Mouse (Mus musculus): Measurements from ENCODE around the gene Dcbld2.

The Dcbld2 gene

DNA sequence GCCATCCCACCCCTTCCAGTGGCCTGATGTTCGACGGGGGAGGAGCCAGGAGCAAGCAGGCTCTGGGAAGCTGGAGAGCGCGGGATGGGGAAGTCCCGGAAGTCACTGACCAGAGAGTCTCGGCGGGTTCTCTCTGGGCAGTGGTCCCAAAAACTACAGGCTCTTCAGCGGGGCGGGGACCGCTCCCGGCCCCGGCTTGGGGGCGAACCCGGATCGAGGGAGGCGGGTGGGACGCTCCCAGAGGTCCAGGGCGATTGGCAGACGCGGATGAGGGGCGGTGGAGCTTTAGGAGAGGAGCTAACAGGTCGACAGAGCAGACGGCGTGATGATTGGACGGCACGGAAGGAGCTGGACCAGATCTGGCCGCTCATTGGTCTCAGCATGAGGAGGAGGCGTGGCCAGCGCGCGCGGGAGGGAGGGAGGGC lies at the start of gene Dcbld2:
TSS of gene Dcbld2 (plus strand) at position 382 of the 425 bp plus-strand sequence.
- peak; percentile 36 for DNase-seq (ENCODE audit: extremely low read depth, low read depth, low spot score)

DNA sequence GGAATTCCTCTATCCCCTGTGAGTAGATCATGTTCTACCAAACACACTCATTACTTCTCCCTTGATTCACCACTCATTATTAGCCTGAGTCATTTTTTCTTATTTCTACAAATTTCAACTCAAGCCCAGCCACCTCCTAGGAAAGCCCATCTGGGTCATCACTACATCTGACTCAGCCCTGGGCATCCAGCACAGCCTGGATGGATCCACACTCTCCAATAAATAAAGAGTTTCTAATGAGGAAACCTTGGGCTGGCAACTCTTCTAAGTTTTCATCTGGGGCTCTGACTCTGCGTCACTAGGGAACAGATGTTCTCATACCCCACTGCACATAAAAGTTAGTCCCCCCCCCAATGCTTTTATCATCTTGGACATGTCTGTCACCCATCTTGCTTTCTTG lies 31.1 kb upstream of the Dcbld2 start:
- DNase-seq (ENCODE audit: extremely low read depth, low read depth, low spot score), result no peak

DNA sequence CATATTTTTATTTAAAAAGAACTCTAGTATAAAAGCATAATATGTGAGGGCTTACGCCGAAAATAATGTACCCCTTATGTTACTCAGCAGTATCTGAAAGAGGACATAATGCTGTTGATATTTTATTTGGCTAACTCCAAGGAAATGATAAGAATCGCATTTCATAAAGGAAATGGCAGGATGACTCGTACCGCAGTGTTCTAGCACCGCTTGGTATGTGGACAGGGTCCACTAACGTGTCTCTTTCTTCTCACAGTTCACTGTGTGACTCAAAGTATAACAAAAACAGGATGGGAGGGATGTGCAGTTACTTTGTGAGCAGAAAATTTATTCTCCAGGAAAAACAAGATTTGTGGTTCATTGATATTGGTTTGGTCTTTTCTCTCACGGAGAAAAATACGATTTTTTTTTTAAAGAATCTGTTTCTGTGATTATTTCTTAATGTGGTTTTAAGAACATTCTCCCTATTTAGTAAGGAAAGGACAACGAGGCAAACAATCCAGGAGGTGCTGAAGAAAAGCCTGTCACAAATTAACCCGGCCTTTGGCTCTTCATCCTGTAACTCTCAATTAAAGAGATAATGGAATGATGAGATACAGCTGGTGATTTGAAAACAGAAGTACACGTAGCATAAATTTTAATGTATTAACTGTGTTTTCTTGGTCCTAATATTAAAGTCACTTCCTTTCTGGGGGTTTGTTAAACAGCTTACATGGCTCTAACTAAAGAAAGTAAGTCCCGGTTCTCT lies 30.3 kb upstream of the Dcbld2 start:
- no peak for DNase-seq (ENCODE audit: extremely low read depth, low read depth, low spot score)

DNA sequence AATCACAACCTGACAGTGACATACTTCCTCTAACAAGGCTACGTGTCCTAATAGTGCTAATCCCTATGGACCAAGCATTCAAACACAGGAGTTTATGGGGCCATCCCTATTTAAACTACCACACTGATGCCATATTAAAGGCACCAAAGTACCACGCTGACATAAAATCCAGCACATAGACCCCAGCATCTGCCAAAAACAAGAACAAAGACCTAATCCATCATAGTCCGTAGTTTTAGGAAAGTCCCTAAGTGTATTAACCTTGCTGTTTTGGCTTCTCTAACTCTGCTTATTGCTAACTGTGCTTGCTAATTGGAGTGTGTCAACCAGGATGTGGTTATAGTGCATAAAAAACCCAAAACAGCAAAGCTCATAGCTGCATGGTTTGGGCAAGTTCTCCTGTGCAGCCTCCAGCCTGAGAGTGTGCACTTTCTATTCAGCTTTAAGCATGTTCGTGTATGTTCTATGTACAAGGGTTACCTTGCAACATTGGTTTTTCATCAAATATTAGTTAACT lies 21.9 kb upstream of the Dcbld2 start:
- DNase-seq (ENCODE audit: extremely low read depth, low read depth, low spot score), result no peak

DNA sequence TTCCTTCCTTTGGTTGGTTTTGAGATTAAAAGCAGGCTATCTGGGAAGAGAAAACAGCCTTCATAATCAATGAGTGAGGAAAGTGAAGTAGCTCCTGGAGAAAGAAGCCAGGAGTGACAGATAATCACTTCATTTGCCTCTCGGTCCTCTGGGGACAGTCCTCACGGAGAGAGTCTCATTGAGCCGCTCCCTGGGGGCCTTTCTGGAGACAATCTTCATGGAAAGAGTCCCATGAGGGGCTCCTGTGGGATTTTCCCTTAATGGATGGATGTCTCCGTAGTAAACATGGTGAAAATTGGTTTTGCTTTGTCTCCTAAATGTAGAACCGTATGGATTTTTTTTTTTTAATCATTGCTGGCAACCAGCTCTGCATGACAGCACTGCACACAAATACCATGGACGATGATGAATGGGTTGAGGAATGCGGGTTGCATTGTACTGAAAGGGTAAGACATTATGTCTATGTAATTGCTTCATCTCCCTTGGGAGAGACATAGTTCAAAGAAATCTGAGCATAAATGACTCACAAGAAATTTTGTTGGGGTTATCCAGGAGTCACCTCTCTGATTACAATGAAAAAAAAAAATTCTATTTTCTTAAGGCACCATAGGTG lies 19.0 kb upstream of the Dcbld2 start:
- DNase-seq (ENCODE audit: extremely low read depth, low read depth, low spot score), result no peak

DNA sequence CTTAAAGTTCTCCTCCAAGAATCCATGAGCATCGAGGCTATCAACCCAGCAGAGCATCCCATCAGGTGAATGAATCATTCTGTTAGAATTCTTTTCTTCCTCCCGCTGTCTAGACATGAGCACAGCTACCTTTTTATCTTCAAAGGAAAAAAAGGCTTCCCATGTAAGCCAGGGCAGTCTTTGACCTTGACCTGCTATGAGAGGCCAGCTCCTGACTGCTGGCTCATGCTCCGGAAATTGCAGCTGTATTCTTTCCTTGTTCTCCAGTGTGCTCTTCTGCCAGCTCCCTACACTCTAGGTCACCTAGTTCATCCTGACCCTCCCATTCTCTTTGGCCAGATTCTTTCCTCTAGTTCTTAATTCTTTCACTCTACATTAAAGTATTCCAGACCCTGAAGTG lies 15.2 kb upstream of the Dcbld2 start:
- DNase-seq (ENCODE audit: extremely low read depth, low read depth, low spot score), result no peak

DNA sequence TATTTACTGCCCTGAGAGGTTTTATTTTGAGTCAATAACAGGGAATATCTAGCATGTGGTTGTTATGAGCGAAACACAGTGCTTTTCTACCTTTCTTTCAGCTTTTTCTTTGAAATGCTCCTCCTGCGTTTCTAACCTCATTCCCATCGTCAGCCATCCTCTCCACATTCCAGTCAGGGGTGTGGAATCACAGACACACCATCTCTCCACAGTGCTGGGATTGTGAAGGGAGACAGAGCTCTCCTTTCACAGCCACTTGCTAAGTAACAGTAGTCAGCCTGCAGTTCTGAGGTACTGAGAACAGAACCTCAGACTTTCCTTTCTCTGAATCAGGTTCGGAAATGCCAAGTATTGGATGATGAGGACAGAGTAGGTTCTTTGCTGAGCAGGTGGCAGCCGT lies 14.1 kb upstream of the Dcbld2 start:
- no peak for DNase-seq (ENCODE audit: extremely low read depth, low read depth, low spot score)

DNA sequence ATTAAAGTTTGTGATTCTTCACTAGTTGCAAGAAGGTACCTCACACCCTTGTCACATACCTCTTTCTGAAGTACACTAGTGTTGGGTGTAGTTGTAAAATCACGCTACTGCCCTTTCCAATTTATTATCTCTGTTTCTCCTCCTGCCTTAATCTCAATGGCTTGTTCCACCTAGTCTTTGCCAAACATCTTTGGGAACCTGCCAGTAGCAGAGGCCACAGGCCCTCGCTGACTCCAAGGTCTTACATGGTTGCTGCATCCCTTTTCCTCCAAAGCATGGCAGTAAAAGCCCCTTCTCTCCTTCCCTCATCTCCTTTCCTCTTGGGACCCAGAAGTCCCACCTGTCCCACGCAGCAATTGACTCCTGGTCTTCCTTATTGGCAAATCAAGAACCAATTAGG lies 9.6 kb upstream of the Dcbld2 start:
- no peak for DNase-seq (ENCODE audit: extremely low read depth, low read depth, low spot score)

DNA sequence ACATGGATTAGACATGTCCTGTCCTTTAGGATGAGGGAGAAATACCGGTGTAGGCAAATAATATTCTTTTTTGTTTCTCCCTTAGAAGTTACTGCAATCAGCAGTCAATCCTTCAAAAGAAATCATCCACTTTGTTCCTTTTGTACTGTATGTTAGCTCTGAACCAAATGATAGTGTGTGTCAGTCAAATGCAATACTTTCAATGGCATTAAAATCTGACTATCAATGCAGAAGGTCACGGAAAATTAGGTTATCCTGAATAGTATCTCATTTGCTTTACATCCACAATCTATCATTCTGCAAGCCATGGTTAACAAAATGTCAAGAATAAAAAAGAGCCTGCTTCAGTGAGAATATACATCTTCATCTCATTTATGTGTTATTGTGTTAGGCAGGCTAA lies 7.2 kb upstream of the Dcbld2 start:
- DNase-seq (ENCODE audit: extremely low read depth, low read depth, low spot score), result no peak

DNA sequence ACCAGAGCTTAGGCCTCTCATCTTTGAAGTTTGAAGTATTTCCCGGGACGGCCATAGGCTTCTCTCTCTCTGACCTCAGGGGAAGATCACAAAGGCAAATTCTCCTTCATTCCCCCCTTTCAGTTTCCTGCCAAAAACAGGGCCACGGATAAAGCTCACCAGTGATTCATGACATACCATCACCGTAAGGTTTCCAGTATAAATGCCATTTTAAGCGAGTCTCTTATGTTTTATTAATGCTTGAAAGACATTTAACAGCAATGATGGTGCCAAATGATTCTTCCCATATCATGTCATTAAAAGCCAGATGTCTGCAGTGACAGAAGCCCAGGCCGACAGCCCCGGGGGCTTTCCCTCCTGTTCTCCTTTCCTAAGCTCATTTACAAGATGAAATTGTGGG lies 3.6 kb upstream of the Dcbld2 start:
- no peak for DNase-seq (ENCODE audit: extremely low read depth, low read depth, low spot score)

DNA sequence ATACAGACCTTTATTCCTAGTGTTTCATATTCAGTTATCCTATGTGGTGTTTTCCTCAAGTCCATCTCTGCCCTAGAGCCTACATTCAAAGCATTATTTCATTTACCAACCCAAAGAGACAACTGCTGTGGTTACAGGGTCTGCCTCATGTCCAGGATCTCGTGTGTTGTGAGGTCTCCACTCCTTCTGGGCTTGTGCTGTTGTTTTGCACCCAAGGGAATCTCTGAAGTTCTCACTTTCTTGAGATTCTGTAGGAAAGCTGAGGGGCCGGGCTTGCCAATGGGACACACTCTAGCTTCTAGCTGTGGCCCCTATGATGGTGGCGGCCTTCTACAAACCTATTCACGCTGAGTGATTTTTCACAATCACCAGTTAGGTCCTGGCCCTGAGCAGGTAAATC lies 3.0 kb upstream of the Dcbld2 start:
- no peak for DNase-seq (ENCODE audit: extremely low read depth, low read depth, low spot score)

DNA sequence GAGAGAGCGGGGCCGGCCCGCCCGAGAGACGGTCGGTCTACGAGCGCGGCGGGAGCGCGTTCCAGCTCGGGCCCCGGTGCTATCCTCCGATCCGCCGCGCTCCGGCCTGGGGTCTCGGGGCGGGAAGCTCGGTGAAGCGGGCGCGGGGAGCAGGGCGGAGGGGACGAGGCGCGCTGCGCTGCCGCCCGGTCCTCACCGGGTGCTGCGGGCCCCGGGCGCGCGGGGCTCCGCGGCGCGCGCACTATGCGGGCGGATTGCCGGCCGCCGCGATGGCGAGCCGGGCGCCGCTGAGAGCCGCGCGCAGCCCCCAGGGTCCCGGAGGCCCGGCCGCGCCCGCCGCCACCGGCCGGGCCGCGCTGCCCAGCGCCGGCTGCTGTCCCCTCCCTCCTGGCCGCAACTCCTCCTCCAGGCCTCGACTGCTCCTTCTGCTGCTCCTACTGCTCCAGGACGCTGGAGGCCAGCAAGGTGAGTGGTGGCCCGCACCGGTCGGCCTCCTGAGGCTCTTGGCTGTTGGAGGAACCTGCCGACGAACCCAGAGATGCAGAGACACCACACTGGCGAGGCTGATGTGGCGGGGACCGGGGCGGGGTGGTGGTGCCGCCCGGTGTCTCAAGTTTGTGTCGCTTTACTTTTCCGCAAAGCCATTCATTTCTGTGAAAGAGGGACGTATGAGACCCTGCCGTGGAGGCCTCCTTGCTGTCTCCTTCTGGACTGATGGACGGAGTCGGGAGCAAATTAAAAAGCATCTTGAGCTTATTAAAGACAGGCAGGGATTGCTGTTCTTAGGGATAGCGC lies 441 bp downstream of the Dcbld2 start:
- no peak for DNase-seq (ENCODE audit: extremely low read depth, low read depth, low spot score)

DNA sequence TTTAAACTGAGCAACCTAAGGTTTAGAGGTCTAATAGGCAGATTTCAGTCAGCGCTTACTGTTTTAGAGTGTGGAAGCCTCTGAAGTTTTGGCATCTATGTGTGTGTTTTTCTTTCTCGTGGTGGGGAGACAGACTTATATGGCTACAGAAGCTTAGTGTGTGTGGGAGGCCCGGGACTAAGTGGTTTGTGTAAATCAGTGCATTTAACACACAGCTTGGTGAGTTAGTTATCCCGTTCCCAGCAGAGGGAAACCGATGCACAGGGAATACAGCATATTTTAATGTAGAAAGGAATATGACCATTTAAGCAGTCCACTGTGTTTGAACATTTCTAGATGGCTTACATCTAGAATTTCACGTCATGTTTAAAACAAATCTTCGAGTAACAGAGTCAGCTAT lies 1.6 kb downstream of the Dcbld2 start:
- DNase-seq (ENCODE audit: extremely low read depth, low read depth, low spot score), result no peak

DNA sequence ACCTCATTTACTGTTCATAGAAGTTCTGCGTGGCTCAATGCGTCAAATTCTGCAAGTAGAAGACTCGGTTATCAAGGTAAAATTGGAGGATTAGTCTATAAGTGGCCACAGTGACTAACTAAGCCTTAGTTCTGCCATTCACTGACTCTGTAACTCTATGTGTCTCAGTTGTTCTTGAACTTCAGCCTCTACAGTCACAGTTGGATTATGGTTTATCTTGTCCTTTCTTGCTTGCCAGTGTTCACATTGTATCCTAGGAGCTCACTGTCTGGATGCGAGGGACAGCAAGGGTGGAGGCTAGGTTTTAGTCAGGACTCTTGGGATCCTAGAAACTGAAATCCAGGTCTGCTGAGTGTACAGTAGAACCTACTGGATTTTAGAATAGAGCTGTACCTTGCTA lies 6.6 kb downstream of the Dcbld2 start:
- DNase-seq (ENCODE audit: extremely low read depth, low read depth, low spot score), result no peak

DNA sequence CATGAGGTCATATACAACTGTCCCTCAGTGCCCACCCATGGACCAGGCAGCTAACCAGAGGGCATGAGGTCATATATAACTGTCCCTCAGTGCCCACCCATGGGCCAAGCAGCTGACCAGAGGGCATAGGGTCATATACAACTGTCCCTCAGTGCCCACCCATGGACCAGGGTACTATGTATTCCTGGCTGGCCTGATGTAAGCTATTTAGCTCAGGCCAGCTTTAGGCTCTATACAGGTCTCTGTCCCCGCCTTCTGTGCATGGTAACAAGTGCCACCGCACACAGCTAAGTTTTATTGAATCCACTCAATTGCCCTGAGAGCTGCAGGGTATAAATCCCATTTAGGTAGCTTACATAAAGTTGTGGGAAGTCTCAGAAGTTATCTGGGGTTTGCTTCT lies 7.3 kb downstream of the Dcbld2 start:
- DNase-seq (ENCODE audit: extremely low read depth, low read depth, low spot score), result no peak

DNA sequence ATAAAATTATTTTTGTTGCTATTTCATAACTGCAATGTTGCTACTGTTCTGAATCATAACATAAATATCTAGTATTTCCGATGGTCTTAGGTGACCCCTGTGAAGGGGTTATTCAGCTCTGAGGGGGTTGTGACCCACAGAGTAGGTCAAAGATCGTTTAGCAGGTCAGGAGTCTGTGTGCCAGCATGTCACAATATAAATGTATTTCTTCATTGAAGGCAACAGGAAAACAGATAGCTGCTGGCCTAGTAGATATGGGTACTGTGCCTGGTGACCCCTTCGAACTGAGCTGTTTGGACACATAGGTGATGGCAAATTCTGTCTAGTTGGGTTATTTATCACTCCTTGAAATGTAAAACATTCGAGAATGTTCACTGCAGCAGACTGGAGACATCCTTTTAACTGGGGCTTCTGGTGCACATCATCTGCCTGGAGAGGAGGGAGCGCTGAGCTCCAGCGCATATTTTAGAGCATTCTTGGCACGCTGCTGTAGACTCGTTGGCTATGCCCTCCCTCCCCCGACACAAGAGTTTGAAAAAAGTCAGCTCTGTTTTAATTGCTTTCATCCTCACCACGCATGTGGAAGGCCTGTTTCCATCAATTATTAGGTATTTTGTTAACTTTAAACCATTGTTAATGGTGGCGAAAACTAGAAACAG lies 13.6 kb downstream of the Dcbld2 start:
- DNase-seq (ENCODE audit: extremely low read depth, low read depth, low spot score), result no peak

DNA sequence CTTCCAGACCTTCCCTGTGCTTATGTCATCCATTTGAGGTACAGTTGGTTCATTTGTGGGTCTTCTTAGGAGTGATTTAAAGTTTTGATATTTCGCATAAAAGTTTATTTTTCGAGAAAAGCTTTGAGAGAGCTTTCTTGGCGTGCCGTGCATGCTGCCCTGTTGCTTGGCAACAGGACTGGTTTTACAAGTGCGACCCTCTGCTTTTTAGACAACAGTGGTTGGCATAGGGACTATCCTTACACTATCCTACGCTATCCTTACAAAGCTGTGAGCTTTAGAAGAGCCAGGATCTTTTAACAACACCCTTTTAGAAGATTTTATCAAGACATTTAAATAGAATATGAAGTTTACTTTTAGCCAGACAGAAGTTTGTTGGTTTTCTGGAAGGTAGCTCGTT lies 22.0 kb downstream of the Dcbld2 start:
- no peak for DNase-seq (ENCODE audit: extremely low read depth, low read depth, low spot score)

DNA sequence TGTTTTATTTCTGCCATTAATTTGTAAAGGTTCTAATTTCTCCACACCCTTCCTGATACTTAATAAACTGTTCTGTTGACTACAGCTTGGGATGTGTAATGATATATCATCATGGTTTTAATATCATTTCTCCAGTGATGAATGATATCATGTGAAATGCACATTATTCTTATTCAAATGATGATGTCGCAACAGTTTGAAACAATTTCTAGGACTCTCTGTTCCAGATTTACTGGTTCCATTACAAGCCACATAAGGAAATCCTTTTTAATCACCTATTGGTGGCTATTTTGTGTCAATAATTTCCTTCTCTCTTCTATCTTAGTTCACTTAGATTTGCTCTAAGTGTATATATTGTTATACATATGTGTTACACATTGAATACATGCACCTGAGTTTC lies 24.1 kb downstream of the Dcbld2 start:
- no peak for DNase-seq (ENCODE audit: extremely low read depth, low read depth, low spot score)

DNA sequence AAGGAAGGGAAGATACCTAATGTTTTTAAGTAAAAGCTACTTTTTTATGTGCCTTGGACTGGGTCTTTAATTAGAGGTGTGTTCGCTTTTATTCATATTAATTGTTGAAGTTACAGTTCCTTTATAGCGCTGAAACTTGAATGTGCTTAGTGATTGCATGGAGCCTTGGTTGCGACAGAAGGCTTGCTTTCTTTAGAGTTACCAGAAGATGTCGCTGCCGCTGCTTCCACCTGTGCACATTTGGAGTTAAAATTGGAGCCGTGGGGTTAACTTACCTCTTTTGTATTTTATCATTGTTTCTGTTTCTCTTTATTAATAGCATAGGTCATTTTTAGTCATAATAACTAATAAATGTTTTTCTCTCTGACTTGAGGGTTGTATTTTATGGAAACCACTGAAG lies 36.5 kb downstream of the Dcbld2 start:
- DNase-seq (ENCODE audit: extremely low read depth, low read depth, low spot score), result no peak

DNA sequence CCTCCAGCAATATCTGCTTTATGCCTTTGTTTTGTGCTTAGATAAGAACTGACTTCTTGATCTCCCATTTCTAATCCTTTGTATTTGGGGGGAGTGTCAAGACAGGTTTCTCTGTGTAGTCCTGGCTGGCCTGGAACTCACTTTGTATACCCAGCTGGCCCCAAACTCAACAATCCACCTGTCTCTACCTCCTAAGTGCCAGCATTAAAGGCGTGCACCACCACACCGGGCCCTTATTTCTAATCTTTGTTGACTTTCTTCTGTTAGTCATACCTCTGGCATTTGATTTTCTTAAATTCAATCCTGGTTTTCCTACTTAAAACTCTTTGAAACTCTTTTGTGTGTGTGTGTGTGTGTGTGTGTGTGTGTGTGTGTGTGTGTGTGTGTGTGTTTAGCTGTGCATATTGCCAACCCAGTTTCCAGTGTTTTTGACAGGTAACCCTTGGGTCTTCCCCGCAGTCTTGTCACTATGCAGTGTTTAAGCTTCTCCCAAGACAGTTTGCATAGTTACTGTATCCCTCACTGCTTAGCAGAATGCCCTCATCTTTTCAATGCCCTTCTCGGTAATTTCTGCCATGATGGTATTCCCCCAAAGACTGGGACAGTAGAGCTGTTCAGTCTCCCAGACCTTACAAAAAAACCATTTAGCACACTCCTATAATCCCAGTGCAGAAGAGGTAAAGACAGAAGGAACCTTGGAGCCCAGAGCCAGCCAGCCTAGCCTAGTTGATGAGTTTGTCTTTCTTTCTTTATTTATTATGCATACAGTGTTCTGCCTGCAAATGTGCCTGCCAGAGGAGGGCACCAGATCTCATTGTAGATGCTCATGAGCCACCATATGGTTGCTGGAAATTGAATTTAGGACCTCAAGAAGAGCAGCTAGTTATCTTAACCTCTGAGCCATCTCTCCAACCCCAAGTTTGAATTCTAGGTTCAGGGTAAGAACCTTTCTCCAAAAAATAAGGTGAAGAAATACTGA lies 38.3 kb downstream of the Dcbld2 start:
- no peak for DNase-seq (ENCODE audit: extremely low read depth, low read depth, low spot score)
